Mouse (Mus musculus): Measurements from ENCODE around the gene Pdzd2.

The Pdzd2 gene

GRCm38 (mm10) chr15:12577715-12578114, 162.0 kb downstream of the Pdzd2 start:
- DNase-seq (ENCODE audit: low spot score): no peak

- DNase-seq (ENCODE audit: low spot score): no peak
Observed at GRCm38 (mm10) chr15:12577054-12577696, 162.5 kb downstream of the Pdzd2 start.

DNA sequence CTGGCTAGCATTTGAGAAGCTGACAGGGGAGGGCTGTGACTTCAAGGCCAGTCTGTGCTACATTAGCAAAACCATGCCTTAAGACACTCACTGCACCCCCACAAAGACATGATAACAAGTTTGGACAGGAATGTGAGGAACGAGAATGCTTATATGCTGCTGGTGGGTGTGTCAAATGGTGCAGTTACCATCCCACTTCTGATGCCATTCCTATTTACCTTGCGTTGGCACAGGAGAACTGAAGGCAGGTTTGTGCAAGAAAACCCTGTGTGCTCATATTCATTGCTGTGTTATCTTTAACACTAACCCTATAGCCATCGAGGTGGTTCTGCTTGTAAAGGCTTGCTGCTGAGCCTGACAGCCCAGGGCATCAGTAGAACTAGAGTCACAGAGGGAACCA, 166.1 kb downstream of the Pdzd2 start:
- DNase-seq (ENCODE audit: low spot score): no peak

- DNase-seq (ENCODE audit: low spot score): no peak
Observed at GRCm38 (mm10) chr15:12571168-12571567, 168.6 kb downstream of the Pdzd2 start.

GRCm38 (mm10) chr15:12566637-12567440, 172.9 kb downstream of the Pdzd2 start:
- DNase-seq (ENCODE audit: low spot score): no peak

DNA sequence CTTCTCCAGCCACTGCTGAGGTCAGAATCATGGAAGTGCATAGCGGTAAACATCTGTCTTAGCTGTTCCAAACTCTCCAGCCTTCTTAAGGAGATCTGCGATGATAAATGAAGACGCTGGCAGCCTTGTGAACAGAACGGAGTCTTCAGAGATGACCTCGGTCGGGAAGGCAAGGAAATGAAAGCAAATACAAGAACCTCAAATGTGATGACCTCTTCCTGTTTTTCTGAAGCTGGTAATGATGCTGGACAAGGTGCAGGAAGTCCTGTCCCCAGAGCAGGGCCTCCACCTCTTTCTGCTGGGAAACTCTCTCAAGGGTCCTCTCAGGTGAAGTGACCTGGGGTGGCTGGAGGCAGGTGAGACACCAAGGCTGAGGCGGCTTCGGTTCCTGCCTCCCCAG, 174.4 kb downstream of the Pdzd2 start:
- DNase-seq (ENCODE audit: low spot score): no peak

- DNase-seq (ENCODE audit: low spot score): no peak
Observed at GRCm38 (mm10) chr15:12560505-12560904, 179.2 kb downstream of the Pdzd2 start.

DNA sequence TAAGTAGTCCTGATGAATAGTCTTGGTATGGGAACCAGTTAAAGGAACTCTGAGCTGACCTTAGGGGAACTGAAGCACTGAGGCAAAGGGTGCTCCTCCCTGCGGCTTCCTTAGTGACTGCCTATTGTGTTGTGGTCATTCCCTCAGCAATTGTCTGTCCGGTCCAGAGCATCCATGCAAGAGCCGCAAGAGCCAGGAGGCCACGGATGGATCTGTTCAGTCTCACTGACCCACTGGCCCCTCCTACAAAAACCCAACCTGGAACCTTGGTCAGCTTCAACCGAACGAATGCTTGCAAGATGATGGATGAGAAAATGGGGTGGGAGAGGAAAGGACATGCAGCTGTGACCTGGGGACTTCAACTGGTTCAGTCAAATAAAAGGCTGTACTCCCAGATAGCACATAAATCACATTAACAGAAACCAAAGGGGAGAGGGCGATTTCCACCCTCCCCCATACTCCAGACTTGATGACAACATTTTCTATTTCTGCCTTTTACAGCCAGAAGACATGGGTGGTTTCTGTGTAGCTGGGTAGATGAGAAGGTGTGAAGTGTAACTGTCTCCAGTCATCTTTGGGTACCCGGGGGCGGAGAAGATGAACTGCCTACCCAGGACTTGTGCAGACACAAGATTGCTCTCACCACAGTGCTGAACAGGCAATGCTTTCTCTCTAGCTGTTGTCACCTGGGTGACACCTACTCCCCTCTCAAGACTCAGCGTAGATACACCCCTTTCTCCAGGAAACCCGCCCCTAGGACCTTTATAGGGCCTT, 181.9 kb downstream of the Pdzd2 start:
- no peak for DNase-seq (ENCODE audit: low spot score)

DNA sequence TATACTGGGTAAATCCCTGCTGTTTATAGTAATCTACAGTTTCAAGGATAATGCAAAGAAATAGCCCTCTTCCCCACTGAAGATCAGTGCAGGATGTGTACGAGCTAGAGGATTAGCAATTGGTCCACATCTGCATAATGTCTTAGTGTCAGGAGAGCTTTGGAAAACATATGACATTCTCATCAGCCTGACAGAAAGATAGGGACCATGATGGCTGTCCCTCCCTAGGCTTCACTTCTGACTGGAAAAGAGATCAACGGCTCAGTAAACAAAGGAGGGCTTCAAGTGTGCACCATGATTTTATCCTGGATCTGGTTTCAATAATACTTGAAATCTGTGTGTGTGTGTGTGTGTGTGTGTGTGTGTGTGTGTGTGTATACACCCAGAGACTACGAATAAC, 186.5 kb downstream of the Pdzd2 start:
- no peak for DNase-seq (ENCODE audit: low spot score)

DNA sequence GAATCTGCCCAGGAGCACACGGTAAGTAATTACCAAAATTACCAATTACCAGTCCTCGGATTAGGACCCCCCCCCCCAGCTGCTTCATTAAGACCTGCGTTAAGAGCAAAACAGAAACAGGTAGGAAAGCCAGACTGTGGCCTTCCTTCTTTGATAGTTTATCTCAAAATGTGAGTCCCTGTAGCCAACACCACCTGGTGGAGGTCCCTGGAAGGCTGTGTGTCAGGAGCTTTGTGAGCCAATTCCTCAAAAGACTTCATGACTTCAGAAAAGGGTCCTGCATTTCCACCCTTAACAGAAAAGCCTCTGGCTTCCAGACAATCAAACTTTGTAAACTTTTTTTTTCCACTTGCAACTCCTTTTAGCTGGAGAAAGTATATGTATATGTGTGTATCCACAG, 188.8 kb downstream of the Pdzd2 start:
- no peak for DNase-seq (ENCODE audit: low spot score)

GRCm38 (mm10) chr15:12550376-12550775, 189.3 kb downstream of the Pdzd2 start:
- no peak for DNase-seq (ENCODE audit: low spot score)

DNA sequence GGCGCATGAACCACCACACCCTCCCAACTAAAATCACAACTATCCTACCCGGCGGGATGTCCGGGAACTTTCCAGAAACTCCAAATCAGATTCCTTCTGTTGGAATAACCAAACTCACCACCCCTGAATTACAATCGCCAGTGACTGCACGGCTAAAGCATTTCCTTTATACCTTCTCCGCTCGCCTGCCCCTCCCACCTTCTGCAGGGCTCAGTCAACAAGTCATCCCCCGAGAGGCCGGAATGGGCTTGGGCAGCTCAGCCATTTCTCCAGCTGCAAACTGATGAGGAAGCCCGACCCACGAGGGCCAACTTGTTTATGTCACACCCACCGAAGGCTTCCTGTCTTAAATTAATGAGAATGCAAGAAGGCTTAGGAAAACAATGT, 189.8 kb downstream of the Pdzd2 start:
- no peak for DNase-seq (ENCODE audit: low spot score)

DNA sequence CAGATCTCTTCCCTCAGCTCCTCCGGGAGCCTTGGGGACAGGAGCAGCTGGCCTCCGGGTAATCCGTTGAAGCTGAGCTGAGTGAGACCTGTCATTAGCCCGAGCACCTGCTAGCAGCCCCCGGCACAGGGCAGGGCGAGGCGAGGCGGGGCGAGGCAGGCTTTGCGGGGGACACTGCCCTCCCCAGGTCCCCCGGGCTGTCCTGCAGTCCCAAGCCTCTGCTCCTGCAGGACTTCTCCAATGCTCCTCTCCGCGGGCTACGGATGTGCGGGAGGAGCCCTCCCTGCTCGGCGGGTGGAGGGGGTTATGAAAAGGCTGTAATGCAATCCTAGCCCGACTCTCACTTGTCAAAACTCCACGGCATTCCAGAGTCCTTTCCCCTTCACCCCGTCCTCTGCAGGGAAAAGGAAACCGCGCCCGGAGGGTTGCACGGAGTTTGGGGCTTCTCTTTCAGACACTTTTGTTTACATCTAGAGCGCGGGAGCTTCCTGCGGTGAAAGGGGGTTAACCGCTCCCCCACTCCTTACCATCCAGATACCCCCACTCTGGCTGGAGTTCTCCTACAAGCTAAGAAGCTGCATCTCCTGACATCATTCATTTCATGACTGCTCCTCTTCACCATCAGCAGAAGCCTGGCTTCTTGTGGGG, 190.3 kb downstream of the Pdzd2 start:
- DNase-seq (ENCODE audit: low spot score): no peak

- DNase-seq (ENCODE audit: low spot score): no peak
Observed at GRCm38 (mm10) chr15:12548696-12549095, 191.0 kb downstream of the Pdzd2 start.

DNA sequence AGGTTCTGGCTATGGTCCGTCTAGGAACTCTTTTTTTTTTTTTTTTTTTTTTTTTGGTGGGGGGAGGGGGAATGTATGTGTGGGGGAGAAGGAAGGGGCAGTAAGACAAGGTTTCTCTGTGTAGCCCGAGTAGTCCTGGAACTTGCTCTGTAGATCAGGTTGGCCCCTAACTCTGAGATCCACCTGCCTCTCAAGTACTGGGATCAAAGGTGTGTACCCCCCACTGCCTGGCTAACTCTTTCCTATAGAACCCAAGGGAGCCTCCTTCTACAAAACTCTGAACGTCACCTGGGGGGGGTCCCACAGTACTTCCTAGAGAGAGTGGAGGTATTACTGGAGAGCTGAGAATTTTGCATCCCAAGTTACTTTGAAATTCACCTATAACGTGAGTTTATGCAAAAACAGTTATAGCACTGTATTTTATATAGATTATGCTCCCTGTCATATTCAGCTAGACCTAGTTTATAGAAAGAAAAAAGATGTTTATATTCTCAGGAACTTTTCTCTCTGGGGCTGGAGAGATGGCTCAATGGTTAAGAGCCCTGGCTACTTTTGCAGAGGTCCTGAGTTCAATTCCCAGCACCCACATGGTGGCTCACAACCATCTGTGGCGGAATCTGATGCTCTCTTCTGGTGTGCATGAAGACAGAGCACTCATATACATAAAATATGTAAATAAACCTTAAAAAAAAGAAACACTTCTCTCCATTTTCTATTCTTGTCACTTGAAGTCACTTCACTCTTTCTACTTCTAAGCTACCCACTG, 191.9 kb downstream of the Pdzd2 start:
- DNase-seq (ENCODE audit: low spot score): no peak

DNA sequence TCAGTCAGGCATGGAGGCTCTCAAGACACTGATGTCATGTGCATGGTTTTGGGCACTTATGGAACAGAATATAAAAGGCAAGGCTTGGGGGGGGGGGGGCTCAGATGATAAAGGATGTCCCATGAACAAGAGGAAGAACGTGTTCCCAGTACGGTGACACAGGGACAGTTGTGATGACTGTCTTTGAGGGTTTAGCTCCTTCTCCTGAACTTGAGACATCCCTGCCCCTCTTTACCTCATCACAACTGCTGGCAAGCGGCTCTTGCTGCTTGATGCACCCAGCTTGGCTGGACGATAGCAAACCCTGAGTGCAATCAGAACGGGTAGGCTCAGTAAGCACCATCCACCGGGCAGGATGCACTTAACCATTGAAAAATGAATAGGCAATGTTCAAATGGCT, 192.9 kb downstream of the Pdzd2 start:
- no peak for DNase-seq (ENCODE audit: low spot score)

GRCm38 (mm10) chr15:12545671-12546070, 194.1 kb downstream of the Pdzd2 start:
- DNase-seq (ENCODE audit: low spot score): no peak

DNA sequence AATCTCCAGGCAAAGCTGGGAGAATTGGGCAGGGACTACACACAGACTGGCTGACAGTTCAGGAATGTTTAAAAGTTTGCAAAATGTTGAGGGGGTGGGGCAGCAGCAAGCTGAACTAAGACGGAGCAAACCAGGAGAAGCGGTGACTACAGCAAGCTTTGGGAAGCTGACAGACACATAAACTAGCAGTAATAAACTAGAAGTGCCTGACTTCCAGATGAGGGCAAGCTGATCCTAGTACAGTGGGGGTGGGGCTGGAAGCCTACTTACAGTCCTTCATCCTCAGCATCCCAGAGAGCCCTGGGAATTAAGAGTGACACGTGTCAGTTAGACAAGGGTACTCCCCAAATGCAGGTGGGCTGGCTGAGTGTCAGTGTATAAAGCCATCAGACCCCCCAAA, 194.5 kb downstream of the Pdzd2 start:
- DNase-seq (ENCODE audit: low spot score): no peak

- DNase-seq (ENCODE audit: low spot score): no peak
Observed at GRCm38 (mm10) chr15:12543686-12544325, 195.9 kb downstream of the Pdzd2 start.

GRCm38 (mm10) chr15:12542316-12542715, 197.4 kb downstream of the Pdzd2 start:
- DNase-seq (ENCODE audit: low spot score): no peak

DNA sequence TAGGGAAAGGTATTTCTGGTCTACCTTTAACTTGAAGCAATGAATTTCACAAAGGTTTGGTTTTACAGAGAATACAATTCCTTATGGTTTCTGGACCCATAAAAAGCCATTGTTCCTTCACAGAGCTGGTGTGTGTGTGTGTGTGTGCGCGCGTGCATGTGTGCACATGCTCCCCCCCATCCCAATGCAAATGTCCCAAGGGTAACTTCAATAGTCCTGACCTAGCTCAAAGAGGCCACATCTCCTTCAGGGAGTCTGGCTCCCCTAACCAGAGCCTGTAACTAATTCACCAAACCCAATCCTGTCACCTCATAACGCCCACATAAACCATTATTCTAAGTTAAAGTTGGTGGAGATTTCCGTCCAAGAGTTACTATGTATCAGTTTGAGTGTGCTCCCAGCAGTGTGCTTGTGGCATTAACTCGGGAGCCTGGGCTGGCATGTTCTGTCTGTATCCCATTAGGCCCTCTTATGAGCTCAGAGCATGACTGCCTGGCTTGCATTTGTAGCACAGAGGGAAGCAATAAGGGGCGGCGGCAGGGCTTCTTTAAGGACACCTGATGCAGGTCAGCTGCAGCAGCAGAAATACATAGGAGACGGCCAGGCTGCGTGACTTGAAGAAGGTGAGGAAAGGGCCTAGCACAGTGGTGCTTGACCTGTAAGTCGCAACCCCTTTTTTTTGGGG, 200.0 kb downstream of the Pdzd2 start:
- no peak for DNase-seq (ENCODE audit: low spot score)

Measured in urinary bladder, postnatal 10 days (tissue).